Mouse (Mus musculus) limb, embryonic 11.5 days (tissue): Measurements from ENCODE around the gene D5Ertd579e. TPM values are rescaled to one million over a fixed set of nuclear protein-coding genes. Genes with fewer than 3 reads are reported as not detected.

Experiments used
- ATAC-seq: fragments of 200-750 bp; cut with Nextera tagmentation; 2 replicates; pipeline ENCODE4 v1.8.0; 2017; ENCODE audit warnings: low read depth; ENCODE audit not compliant: insufficient number of reproducible peaks, low FRiP score, low TSS enrichment
- DNase-seq: peaks from one replicate; pipeline ENCODE4 v3.0.0-alpha.2; 2015; ENCODE audit warnings: low spot score
- H3K27ac ChIP-seq: fragments of 300-500 bp; sonication (generic); replicated peaks from 2 replicates; pipeline ENCODE4 v1.5.1; 2014; ENCODE audit warnings: low read depth, mild to moderate bottlenecking, low read length
- H3K27me3 ChIP-seq: fragments of 300-500 bp; sonication (generic); 2 replicates; pipeline ENCODE4 v1.6.1; 2014; ENCODE audit warnings: mild to moderate bottlenecking, low read length, mixed read lengths; ENCODE audit not compliant: control insufficient read depth, insufficient read depth
- H3K36me3 ChIP-seq: fragments of 300-500 bp; sonication (generic); 2 replicates; pipeline ENCODE4 v1.6.1; 2014; ENCODE audit warnings: mild to moderate bottlenecking, low read length, moderate library complexity, mixed read lengths; ENCODE audit not compliant: control insufficient read depth, insufficient read depth
- H3K4me1 ChIP-seq: fragments of 300-500 bp; sonication (generic); 2 replicates; pipeline ENCODE4 v1.6.1; 2014; ENCODE audit warnings: low read length, mixed read lengths; ENCODE audit not compliant: control insufficient read depth, insufficient read depth
- H3K4me2 ChIP-seq: fragments of 300-500 bp; sonication (generic); 2 replicates; pipeline ENCODE4 v1.6.1; 2014; ENCODE audit warnings: low read depth, mild to moderate bottlenecking, moderate library complexity; ENCODE audit not compliant: severe bottlenecking
- H3K4me3 ChIP-seq: fragments of 300-500 bp; sonication (generic); 2 replicates; pipeline ENCODE4 v1.5.1; 2014; ENCODE audit warnings: low read depth, low read length
- H3K9ac ChIP-seq: fragments of 300-500 bp; sonication (generic); 2 replicates; pipeline ENCODE4 v1.6.1; 2014; ENCODE audit warnings: mild to moderate bottlenecking, low read length
- H3K9me3 ChIP-seq: fragments of 300-500 bp; sonication (generic); 2 replicates; pipeline ENCODE4 v1.6.1; 2016; ENCODE audit warnings: low read length; ENCODE audit not compliant: control insufficient read depth
- WGBS: fragments of 180-500 bp; shearing (Covaris S2); extraction: QIAGEN DNeasy Blood & Tissue Kit; methylation state at CpG from one replicate; pipeline ENCODE4 v1.1.7; 2014; 5-methylcytosine and 5-hydroxymethylcytosine counted together
- polyA plus RNA-seq: library from polyadenylated mRNA; unstranded; fragments of >200 nt; fragmentation: Nextera tagmentation; extraction: Ambion mirVana; gene quantifications from 2 replicates; pipeline ENCODE4 v1.2.1, GENCODE M21; 2014

The D5Ertd579e gene
- polyA plus RNA-seq, 1 experiment from 2014 or later = 22.2 TPM

DNA sequence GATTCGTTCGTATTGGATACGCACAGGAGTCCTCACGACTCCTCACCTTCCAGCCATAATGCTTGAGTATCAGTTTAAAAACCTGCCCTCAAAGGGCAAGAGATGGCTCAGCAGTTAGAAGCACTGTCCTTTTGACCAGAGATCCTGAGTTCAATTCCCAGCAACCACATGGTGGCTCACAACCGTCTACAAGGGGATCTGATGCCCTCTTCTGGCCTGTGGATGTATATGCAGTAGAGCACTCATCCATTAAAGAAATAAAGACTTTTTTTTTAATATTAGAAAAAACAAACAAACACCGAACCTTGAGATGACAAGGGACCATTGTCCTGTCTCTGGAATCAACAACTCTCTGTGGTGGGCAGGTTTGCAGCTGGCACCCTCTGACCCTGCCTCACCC lies 111.5 kb downstream of the D5Ertd579e start:
- no peaks in the 10 kb centered on the region for H3K9me3 ChIP-seq
- H3K4me2 ChIP-seq = no peak overlapping the region
- DNase-seq (no peak), ATAC-seq (no peak)
- no peaks in the 10 kb centered on the region for H3K36me3 ChIP-seq
- no peak overlapping the region for H3K27ac ChIP-seq
- 68% methylated on average over 6 of the region's 6 CpGs for WGBS
- H3K27me3 ChIP-seq = no peaks in the 10 kb centered on the region; the same call in 1 of the 2 replicates
- peaks cover 7% of the 10 kb centered on the region; the same call in 1 of the 2 replicates for H3K4me1 ChIP-seq
- no peak overlapping the region for H3K9ac ChIP-seq
- H3K4me3 ChIP-seq = no peak overlapping the region

DNA sequence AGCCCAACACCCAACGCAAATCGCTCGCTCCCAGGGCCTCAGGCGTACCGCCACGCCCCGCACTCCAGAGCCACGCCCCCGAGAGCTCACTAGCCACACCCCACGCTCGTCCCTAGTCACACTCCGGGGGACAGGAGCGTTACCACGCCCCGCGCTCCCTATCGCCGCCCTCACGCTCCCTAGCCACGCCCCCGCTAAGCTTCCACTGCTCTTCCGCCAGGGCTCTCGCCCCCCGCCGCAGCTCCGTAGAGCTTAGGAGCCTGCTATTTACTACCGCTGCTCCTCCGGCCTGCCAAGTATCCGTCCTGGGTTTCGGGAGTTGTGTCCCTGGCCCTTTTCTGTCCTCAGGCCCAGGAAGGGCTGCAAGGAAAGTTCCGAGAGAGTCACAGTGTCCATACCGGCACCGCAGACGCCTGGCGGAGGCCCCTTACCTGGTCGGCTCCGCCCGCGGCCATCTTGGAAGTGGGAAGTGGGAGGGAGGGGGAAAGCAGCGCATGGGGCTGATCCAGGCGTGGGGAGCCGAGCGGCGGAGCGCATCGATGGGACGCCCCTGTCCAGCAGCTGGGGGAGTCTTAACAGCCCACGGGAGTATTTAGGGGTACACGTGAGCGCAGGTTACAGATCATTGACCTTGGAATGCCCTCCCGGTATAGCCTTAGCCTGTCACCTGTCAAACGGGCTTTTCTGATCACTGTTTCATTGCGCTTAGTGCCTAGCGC lies 113.7 kb downstream of the D5Ertd579e start:
- H3K27ac ChIP-seq = 0 out of 2 replicates have a peak overlapping the region, but pooled peaks have one; percentile 30
- peak overlapping the region; percentile 71 for H3K4me3 ChIP-seq
- H3K9ac ChIP-seq = peak overlapping the region; percentile 72
- no peaks in the 10 kb centered on the region for H3K9me3 ChIP-seq
- peak overlapping the region; percentile 86 for H3K4me2 ChIP-seq
- DNase-seq = peak; percentile 99
- 2% methylated on average over 53 of the region's 54 CpGs for WGBS
- H3K4me1 ChIP-seq = peaks cover 7% of the 10 kb centered on the region; the same call in 1 of the 2 replicates
- no peaks in the 10 kb centered on the region for H3K36me3 ChIP-seq
- no peaks in the 10 kb centered on the region; the same call in 1 of the 2 replicates for H3K27me3 ChIP-seq
- peak; percentile 98 for ATAC-seq

DNA sequence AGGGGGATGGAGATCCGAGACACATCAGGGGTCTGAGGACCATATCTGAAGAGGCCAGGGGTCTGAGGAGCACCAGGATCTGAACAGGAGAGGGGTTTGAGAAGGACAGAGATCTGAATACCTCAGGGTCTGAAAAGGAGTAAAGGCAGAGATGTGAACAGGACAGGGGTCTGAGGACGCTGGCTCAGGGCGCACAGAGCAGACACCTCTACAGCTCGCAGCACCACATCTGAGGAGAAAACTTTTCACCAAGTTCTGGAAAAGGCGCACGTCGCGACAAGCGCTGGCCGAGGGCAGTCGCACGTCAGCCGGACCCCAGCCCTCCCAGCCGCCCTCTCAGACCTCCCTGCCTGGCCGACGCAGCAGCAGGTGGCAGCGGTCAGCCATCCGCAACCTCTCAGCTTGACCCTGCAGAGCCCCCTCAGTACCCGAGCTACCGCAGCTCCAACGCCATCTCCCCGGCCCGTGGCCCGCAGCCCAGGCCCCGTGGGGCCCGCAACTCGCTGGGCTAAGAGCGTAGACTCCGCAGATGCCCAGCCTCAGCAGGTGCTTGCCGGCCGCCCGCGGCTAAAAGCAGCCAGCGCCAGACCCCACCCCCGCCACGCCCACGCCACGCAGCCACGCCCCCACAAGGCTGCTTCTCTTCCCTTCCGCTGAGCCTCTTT lies 114.4 kb downstream of the D5Ertd579e start:
- WGBS = 1% methylated on average over 40 of the region's 40 CpGs
- no peaks in the 10 kb centered on the region; the same call in 1 of the 2 replicates for H3K27me3 ChIP-seq
- no peak for ATAC-seq
- peak overlapping the region; percentile 71 for H3K4me3 ChIP-seq
- peak overlapping the region; percentile 52 for H3K9ac ChIP-seq
- H3K36me3 ChIP-seq = no peaks in the 10 kb centered on the region
- peaks cover 7% of the 10 kb centered on the region; the same call in 1 of the 2 replicates for H3K4me1 ChIP-seq
- DNase-seq = peak; percentile 34
- H3K4me2 ChIP-seq = peak overlapping the region; percentile 86
- no peak overlapping the region for H3K27ac ChIP-seq
- H3K9me3 ChIP-seq = no peaks in the 10 kb centered on the region

DNA sequence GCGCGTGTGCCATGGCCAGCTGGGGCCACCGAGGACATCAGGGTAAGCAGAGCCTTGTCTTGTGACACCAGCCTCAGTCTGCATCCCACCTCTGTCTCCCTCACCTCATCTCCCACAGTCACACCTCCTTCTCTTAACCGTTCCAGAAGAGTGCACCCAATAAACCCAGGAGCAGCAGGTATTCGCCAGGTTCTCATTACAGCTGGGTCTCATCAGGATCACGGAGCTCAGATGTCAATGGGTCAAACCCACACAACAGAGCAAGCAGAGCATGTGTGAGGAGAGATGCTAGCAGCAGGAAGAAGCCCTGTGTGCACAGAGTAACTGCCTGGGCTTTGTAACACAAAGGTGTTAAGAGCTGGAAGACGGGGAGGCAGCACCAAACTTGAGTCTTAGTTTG lies 115.9 kb downstream of the D5Ertd579e start:
- Histone ChIP-seq H3K4me2 (no peak overlapping the region), H3K9ac (no peak overlapping the region), H3K27ac (no peak overlapping the region), H3K4me1 (peaks cover 7% of the 10 kb centered on the region; the same call in 1 of the 2 replicates), H3K9me3 (no peaks in the 10 kb centered on the region), H3K27me3 (no peaks in the 10 kb centered on the region), H3K4me3 (no peak overlapping the region), H3K36me3 (no peaks in the 10 kb centered on the region)
- DNase-seq (no peak), ATAC-seq (no peak)
- 67% methylated on average over 7 of the region's 7 CpGs for WGBS

DNA sequence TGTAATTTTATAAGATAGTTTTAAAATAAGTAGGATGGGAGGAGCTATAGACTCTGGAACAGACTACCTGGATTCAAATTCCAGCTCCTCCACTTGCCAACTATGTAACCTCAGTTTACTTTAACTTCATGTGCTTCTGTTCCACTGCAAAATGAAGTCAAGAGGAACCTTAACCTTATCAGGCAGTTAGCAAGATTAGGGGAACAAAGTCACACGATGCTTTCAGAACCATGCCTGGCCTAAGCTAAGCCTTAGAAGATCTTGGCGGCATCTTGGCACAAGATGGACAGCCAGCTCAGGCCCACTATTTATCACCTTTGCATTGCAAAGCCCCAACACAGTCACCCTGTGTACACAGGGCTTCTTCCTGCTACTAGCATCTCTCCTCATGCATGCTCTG lies 116.8 kb downstream of the D5Ertd579e start:
- H3K9me3 ChIP-seq = no peaks in the 10 kb centered on the region
- DNase-seq = no peak
- H3K4me2 ChIP-seq = no peak overlapping the region
- H3K9ac ChIP-seq = no peak overlapping the region
- H3K4me3 ChIP-seq = no peak overlapping the region
- H3K27me3 ChIP-seq = no peaks in the 10 kb centered on the region
- WGBS = 84% methylated on average over 2 of the region's 2 CpGs
- no peak for ATAC-seq
- H3K27ac ChIP-seq = no peak overlapping the region
- H3K4me1 ChIP-seq = peaks cover 14% of the 10 kb centered on the region
- H3K36me3 ChIP-seq = no peaks in the 10 kb centered on the region

DNA sequence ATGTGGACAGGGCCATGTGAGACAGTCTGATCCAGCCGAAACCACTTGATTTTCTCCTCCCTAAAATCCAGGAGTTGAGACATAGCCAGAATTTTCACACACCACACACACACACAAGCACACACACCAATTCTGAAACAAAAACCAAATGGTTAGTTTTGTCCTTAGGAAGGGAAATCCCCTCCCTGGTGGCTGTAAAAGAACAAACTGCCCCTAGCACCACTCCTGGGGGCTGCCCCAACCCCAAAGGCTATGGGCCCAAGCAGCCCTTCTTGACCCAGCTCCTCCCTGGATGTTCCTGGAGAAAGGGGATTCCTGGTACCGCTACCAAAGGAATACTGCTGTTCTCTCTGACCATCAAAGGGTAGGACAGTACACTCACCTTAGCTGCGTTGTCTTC lies 119.4 kb downstream of the D5Ertd579e start:
- H3K9ac ChIP-seq = no peak overlapping the region
- no peak overlapping the region for H3K4me2 ChIP-seq
- DNase-seq (no peak), ATAC-seq (no peak)
- no peak overlapping the region for H3K4me3 ChIP-seq
- no peaks in the 10 kb centered on the region for H3K9me3 ChIP-seq
- peaks cover 18% of the 10 kb centered on the region for H3K4me1 ChIP-seq
- no peaks in the 10 kb centered on the region for H3K27me3 ChIP-seq
- H3K36me3 ChIP-seq = no peaks in the 10 kb centered on the region
- 91% methylated on average over 3 of the region's 3 CpGs for WGBS
- H3K27ac ChIP-seq = no peak overlapping the region

DNA sequence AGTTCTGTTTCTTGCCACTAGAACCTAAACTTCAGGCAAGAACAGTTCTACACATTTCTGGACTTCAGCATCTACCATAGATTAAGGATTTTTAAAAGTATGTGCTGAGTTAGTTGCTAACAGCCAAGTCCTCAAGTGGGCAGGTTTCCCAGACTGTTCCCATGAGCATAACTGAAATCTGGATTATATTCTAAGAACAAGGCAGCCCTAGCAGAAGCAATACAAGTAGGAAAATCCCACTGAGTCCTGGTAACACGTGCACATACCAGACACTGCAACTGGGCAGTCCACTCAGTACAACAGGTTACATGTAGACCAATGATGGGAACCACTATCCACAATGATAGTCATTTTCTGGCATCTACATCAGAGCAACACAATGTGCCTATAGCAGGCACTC lies 120.1 kb downstream of the D5Ertd579e start:
- H3K4me3 ChIP-seq = no peak overlapping the region
- H3K9ac ChIP-seq = no peak overlapping the region
- no peaks in the 10 kb centered on the region for H3K27me3 ChIP-seq
- 66% methylated on average over 1 of the region's 1 CpGs for WGBS
- ATAC-seq (no peak), DNase-seq (no peak)
- no peak overlapping the region for H3K27ac ChIP-seq
- no peak overlapping the region for H3K4me2 ChIP-seq
- peaks cover 12% of the 10 kb centered on the region for H3K4me1 ChIP-seq
- no peaks in the 10 kb centered on the region for H3K36me3 ChIP-seq
- no peaks in the 10 kb centered on the region for H3K9me3 ChIP-seq

DNA sequence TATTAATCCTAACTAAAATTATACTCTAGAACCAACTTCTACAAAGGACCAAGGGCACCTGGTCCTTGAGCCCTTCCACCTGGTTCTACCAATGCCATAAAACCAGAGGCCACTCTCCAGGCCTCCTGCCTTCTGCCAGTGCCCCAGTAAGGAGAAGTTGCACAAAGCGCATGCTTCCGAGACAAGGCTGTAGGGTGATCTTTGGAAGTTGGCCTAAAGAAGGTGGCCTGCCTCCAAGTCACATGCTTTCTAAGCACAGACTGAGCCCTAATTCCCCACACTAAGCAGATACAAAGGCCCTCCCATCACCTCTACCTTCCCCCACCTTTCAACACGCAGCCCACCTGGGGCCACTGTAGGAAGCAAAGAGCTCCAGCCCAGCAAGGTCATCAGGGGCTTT lies 120.6 kb downstream of the D5Ertd579e start:
- H3K27me3 ChIP-seq = no peaks in the 10 kb centered on the region
- H3K27ac ChIP-seq = no peak overlapping the region
- no peak overlapping the region for H3K4me3 ChIP-seq
- no peak overlapping the region for H3K4me2 ChIP-seq
- ATAC-seq (no peak), DNase-seq (no peak)
- WGBS = 85% methylated on average over 3 of the region's 3 CpGs
- no peaks in the 10 kb centered on the region for H3K36me3 ChIP-seq
- H3K9ac ChIP-seq = no peak overlapping the region
- H3K4me1 ChIP-seq = peaks cover 11% of the 10 kb centered on the region
- H3K9me3 ChIP-seq = no peaks in the 10 kb centered on the region
